Mouse (Mus musculus): ENCODE results near the gene Tcf23. TPM values are rescaled to one million over a fixed set of nuclear protein-coding genes. Genes with fewer than 3 reads are reported as not detected.

Tcf23 gene
- total and polyA plus RNA-seq, 3 experiments, result not detected

DNA sequence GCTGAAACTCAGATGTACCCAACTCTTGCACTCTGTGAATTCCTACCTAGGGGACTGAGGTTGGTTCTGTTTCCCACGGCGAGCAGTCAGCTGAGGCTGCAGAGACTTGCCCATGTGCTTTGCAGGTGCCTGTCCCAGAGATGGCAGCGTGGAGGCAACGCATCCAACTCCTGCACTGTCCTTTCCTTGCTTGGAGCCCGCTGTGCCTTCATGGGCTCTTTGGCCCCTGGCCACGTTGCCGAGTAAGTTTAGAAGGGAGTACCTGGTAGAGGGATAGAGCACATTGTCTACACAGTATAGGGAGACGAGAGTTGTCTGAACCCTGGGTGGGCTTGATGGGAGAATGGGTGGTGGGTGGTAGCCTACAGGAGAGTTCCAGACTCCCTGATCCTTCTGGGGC is 43.8 kb upstream of the Tcf23 start:
- Histone ChIP-seq H3K4me3 (replicated peaks in 1 of 3; ENCODE audit: low read depth in 2 of 3, low read length in 2 of 3, poor library complexity in 1 of 3) (no peak overlapping the region), H3K9ac (ENCODE audit: insufficient read depth, low read depth) (no peak overlapping the region), H3K4me2 (ENCODE audit: insufficient read depth, low read depth, poor library complexity, severe bottlenecking) (no peak overlapping the region), H3K4me1 (ENCODE audit: control insufficient read depth in 1 of 2, insufficient read depth in 2 of 2) (peaks cover 8 to 36% of the 10 kb centered on the region in 2 experiments; a peak in 3 of 4 replicates), H3K79me2 (replicated peaks; ENCODE audit: control insufficient read depth, extremely low read depth, insufficient read depth, poor library complexity, severe bottlenecking) (no peaks in the 10 kb centered on the region), H3K27ac (ENCODE audit: insufficient read depth, low read depth) (no peak overlapping the region), H3K9me3 (replicated peaks; ENCODE audit: low read length) (no peaks in the 10 kb centered on the region), H3K27me3 (replicated peaks) (peaks cover 76% of the 10 kb centered on the region), H3K36me3 (replicated peaks in 1 of 2; ENCODE audit: control insufficient read depth in 1 of 2, insufficient read depth in 1 of 2, low read length in 1 of 2) (no peaks in the 10 kb centered on the region)
- DNase-seq (ENCODE audit: extremely low read depth), result no peak
- TF ChIP-seq ZMIZ1 (IDR thresholded peaks at IDR 0.05; ENCODE audit: low read depth, low read length) (no peak), UBTF (IDR thresholded peaks at IDR 0.05; ENCODE audit: low read depth, low read length) (no peak), JUN (IDR thresholded peaks at IDR 0.05; ENCODE audit: insufficient read depth, low read depth, low read length) (no peak), POLR2A (IDR thresholded peaks at IDR 0.05; ENCODE audit: low read depth, low read length) (no peak), E2F4 (IDR thresholded peaks at IDR 0.05; ENCODE audit: insufficient replicate concordance, low read depth, low read length) (no peak), SIN3A (IDR thresholded peaks at IDR 0.05; ENCODE audit: low read length) (no peak), RCOR1 (conservative IDR thresholded peaks at IDR 0.05; ENCODE audit: low read depth, low read length) (no peak), TBP (conservative IDR thresholded peaks at IDR 0.05; ENCODE audit: low read depth, low read length) (no peak), BHLHE40 (IDR thresholded peaks at IDR 0.05; ENCODE audit: low read depth, low read length) (no peak), MEF2A (IDR thresholded peaks at IDR 0.05; ENCODE audit: borderline replicate concordance, low read depth, low read length) (no peak), CHD1 (IDR thresholded peaks at IDR 0.05; ENCODE audit: low read depth, low read length) (no peak), GABPA (IDR thresholded peaks at IDR 0.05; ENCODE audit: insufficient replicate concordance, low read depth, low read length) (no peak), ETS1 (conservative IDR thresholded peaks at IDR 0.05; ENCODE audit: low read depth, low read length) (no peak), SMC3 (IDR thresholded peaks at IDR 0.05; ENCODE audit: low read depth, low read length) (no peak), MXI1 (IDR thresholded peaks at IDR 0.05; ENCODE audit: low read depth, low read length) (no peak), NRF1 (IDR thresholded peaks at IDR 0.05; ENCODE audit: low read depth, low read length) (no peak), PAX5 (IDR thresholded peaks at IDR 0.05; ENCODE audit: low read length) (no peak), POLR2AphosphoS2 (IDR thresholded peaks at IDR 0.05; ENCODE audit: low read depth, low read length) (no peak), MAX (IDR thresholded peaks at IDR 0.05; ENCODE audit: low read length) (no peak)
- in situ Hi-C loops (cut with MboI; ENCODE audit: low pct_ligation_motif_present, low pct_unique_long_range_greater_than_20kb, low sequenced_read_pairs), result loop anchor here (5.0 kb wide), 2 partner anchors 78 to 122 kb away; no protein-coding TSS in a partner anchor
- dilution Hi-C loops (cut with MboI; ENCODE audit: extremely low pct_ligation_motif_present, extremely low pct_unique_long_range_greater_than_20kb, low sequenced_read_pairs), result no loop called here

DNA sequence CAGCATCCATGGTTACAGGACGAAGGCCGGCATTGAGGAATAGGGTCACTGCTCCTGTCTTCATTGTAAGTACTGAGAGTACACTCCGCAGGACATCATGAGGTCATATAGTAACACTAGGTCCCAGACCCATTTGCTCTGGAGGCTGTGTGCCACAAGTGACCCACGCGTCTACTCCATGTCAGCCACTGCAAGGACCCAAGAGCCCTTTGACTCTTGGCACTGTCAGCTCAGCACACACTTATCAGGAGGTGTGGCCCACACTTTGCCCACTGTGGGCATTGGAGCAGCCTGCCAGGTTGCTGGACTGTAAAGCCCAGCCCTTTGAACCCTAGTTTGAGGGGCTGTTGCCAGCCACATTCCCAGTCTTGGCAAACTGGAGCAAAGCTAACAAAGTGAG is 43.2 kb upstream of the Tcf23 start:
- Histone ChIP-seq H3K4me2 (ENCODE audit: insufficient read depth, low read depth, poor library complexity, severe bottlenecking) (no peak overlapping the region), H3K27ac (ENCODE audit: insufficient read depth, low read depth) (no peak overlapping the region), H3K4me1 (ENCODE audit: control insufficient read depth in 1 of 2, insufficient read depth in 2 of 2) (peaks cover 8 to 36% of the 10 kb centered on the region in 2 experiments; a peak in 3 of 4 replicates), H3K36me3 (replicated peaks in 1 of 2; ENCODE audit: control insufficient read depth in 1 of 2, insufficient read depth in 1 of 2, low read length in 1 of 2) (no peaks in the 10 kb centered on the region), H3K9ac (ENCODE audit: insufficient read depth, low read depth) (no peak overlapping the region), H3K9me3 (replicated peaks; ENCODE audit: low read length) (no peaks in the 10 kb centered on the region), H3K79me2 (replicated peaks; ENCODE audit: control insufficient read depth, extremely low read depth, insufficient read depth, poor library complexity, severe bottlenecking) (no peaks in the 10 kb centered on the region), H3K4me3 (replicated peaks in 1 of 3; ENCODE audit: low read depth in 2 of 3, low read length in 2 of 3, poor library complexity in 1 of 3) (no peak overlapping the region), H3K27me3 (replicated peaks) (peaks cover 73% of the 10 kb centered on the region)
- no peak for DNase-seq (ENCODE audit: extremely low read depth)
- TF ChIP-seq POLR2A (IDR thresholded peaks at IDR 0.05; ENCODE audit: low read depth, low read length), result no peak
- no peak for TF ChIP-seq MAZ (IDR thresholded peaks at IDR 0.05; ENCODE audit: low read depth, low read length)
- no peak for TF ChIP-seq ZMIZ1 (IDR thresholded peaks at IDR 0.05; ENCODE audit: low read depth, low read length)
- no peak for TF ChIP-seq RCOR1 (conservative IDR thresholded peaks at IDR 0.05; ENCODE audit: low read depth, low read length)
- TF ChIP-seq NELFE (IDR thresholded peaks at IDR 0.05; ENCODE audit: low read depth, low read length), result no peak
- TF ChIP-seq CHD1 (IDR thresholded peaks at IDR 0.05; ENCODE audit: low read depth, low read length), result no peak
- TF ChIP-seq USF1 (IDR thresholded peaks at IDR 0.05; ENCODE audit: low read depth, low read length), result no peak
- no peak for TF ChIP-seq NRF1 (IDR thresholded peaks at IDR 0.05; ENCODE audit: low read depth, low read length)
- TF ChIP-seq ZC3H11A (IDR thresholded peaks at IDR 0.05; ENCODE audit: low read depth, low read length), result no peak
- TF ChIP-seq TCF12 (IDR thresholded peaks at IDR 0.05; ENCODE audit: low read depth, low read length), result no peak
- TF ChIP-seq CTCF (conservative IDR thresholded peaks at IDR 0.05 in 1 of 2, IDR thresholded peaks at IDR 0.05 in 1 of 2; ENCODE audit: low read depth in 2 of 2, low read length in 2 of 2), result no peak
- no peak for TF ChIP-seq SMC3 (IDR thresholded peaks at IDR 0.05; ENCODE audit: low read depth, low read length)
- TF ChIP-seq PAX5 (IDR thresholded peaks at IDR 0.05; ENCODE audit: low read length), result no peak
- TF ChIP-seq MEF2A (IDR thresholded peaks at IDR 0.05; ENCODE audit: borderline replicate concordance, low read depth, low read length), result no peak
- no peak for TF ChIP-seq RAD21 (IDR thresholded peaks at IDR 0.05; ENCODE audit: low read depth, low read length)
- dilution Hi-C loops (cut with MboI; ENCODE audit: extremely low pct_ligation_motif_present, extremely low pct_unique_long_range_greater_than_20kb, low sequenced_read_pairs), result no loop called here
- in situ Hi-C loops (cut with MboI; ENCODE audit: low pct_ligation_motif_present, low pct_unique_long_range_greater_than_20kb, low sequenced_read_pairs), result loop anchor here (5.0 kb wide), 1 partner anchor 77 kb away; no protein-coding TSS in a partner anchor
